Mouse (Mus musculus) 3T3-L1 (cell line): ENCODE data around the gene Nsf.

Source experiments
- DNase-seq: peaks from one replicate; pipeline ENCODE4 v3.0.0-alpha.2; 2015; ENCODE audit warnings: low read depth, low spot score

The Nsf gene

GRCm38 (mm10) chr11:103773387-103774227 lies 180.2 kb downstream of the Nsf start, which contains the start of gene Wnt3:
Gene Wnt3 (plus strand): TSS chr11:103774150.
- no peak for DNase-seq

DNA sequence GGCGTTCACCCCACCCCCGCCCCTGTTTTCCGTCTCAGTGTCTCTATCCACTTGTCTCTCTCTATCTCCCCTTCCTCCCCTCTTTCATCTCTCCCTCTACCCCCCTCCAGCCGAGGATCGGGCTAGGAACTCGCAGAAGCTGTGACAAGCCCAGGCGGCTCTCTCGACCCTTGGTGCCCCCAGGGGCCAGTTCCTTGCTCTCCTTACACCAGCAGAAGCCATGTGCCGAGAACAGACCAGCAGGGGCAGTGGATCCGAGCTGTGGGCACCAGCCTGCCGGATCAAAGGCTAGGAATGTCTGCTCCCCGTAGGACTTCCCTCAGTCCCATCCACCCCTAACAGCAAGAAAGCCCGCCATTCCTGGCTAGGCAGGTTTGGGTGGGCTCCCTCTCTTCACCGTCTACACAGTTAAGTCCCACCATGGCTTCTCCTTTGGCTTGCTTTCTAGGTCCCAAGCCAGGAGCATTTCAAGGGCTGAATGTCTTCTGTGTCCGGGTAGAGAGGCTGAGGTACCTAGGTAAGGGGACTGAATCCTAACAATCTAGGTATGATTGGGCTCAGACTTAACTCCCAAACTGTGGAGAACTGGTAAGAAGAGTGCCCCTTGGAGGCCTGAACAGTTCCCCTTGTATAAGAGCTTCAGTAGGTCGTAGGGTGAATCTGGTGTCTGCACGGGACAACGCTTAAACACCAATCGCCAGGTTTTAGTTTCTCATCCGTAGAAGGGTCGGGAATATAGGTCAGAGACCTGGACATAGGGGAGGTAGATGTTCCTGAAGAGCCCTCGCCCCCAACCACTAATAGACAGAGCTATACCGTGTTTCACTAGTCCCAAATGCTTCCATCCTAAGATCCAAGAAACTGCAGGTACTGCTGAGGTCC lies 181.1 kb downstream of the Nsf start:
- no peak for DNase-seq
